Mouse (Mus musculus) testis, adult 2 months (tissue): Measurements from ENCODE around the gene Sdk2.
A peak's percentile ranks its signal among the peaks of the same experiment; 100 is the strongest.

Experiments
- CTCF ChIP-seq: fragments of 200-500 bp; IDR thresholded peaks from 2 replicates; pipeline ENCODE4 v1.5.1; 2012; ENCODE audit warnings: low read depth, mild to moderate bottlenecking, inconsistent platforms, low read length, moderate library complexity; ENCODE audit not compliant: control insufficient read depth, insufficient read depth, insufficient replicate concordance
- POLR2A ChIP-seq: fragments of 200-500 bp; IDR thresholded peaks from 2 replicates; pipeline ENCODE4 v1.6.1; 2012; ENCODE audit warnings: low read depth, mild to moderate bottlenecking, inconsistent platforms, low read length, moderate library complexity; ENCODE audit not compliant: control insufficient read depth

- TF ChIP-seq POLR2A (no peak), CTCF (peak; percentile 73; the same call in 1 of the 2 replicates)
Observed at GRCm38 (mm10) chr11:114115077-114115476, 48.2 kb upstream of the Sdk2 start.
